In the genomic region with DNA sequence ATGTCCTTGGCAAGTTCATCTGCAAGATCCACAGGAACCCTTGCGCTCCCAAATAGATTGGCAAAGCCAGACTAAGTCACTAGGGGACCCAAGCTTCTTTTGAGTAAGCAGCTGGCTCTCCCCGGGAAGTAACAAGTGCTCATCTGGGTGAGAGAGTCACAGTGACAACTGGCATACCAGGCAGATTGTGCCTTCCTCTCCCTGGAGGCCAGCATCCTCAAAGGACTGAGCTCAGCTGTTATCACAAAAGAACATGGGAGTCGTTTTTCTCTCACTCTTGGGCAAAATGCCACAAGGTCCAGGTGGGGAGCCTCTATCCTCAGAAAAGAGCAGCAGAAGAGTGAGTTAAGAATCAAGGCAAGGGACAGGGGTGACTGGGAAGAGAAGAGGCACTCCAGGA, we compare ENCODE assay signal across 31 mouse cellular contexts. TPM values are rescaled to one million over a fixed set of nuclear protein-coding genes. Genes with fewer than 3 reads are reported as not detected.
A peak's percentile ranks its signal among the peaks of the same experiment; 100 is the strongest.
DNase-seq lines count a peak whose midpoint lies in the region; ATAC-seq lines count a peak whose summit lies in the region.
"Had no signal": no experiment of that assay in that cellular context is flagged by ENCODE, and none has a peak within 500 bp of the region (broad histone marks: within the 10 kb centered on the region; RNA-seq: fewer than 3 reads in every experiment).

No protein-coding gene starts in this region.

- no peaks in the 10 kb centered on the region for H3K9me3 ChIP-seq in hindbrain, embryonic 16.5 days (ENCODE audit: control insufficient read depth, low read length)
- H3K9me3 ChIP-seq in hindbrain, embryonic 10.5 days, result no peaks in the 10 kb centered on the region
- no peaks in the 10 kb centered on the region for H3K9me3 ChIP-seq in neural tube, embryonic 14.5 days (ENCODE audit: control insufficient read depth, low read length)
- H3K9me3 ChIP-seq in neural tube, embryonic 15.5 days (replicated peaks), result no peaks in the 10 kb centered on the region
- H3K9me3 ChIP-seq: embryonic facial prominence, embryonic 12.5 days; heart, embryonic 10.5 days; intestine, embryonic 15.5 days had no signal

- peak; percentile 73 for ATAC-seq in hindbrain, embryonic 16.5 days
- peak; percentile 75 for ATAC-seq in neural tube, embryonic 14.5 days (ENCODE audit: low read depth)
- ATAC-seq in neural tube, embryonic 15.5 days (ENCODE audit: low FRiP score), result 0 out of 2 replicates have a peak, but pooled peaks have one; percentile 41
- no peak for ATAC-seq in megakaryocyte-erythroid progenitor cell, adult 5-6 weeks (replicated peaks; ENCODE audit: low FRiP score, low TSS enrichment, poor library complexity, severe bottlenecking)
- ATAC-seq: intestine, embryonic 15.5 days; liver, postnatal 0 days had no signal

- H3K9ac ChIP-seq in hindbrain, embryonic 16.5 days (ENCODE audit: low read depth, low read length), result no peak overlapping the region
- no peak overlapping the region for H3K9ac ChIP-seq in neural tube, embryonic 14.5 days (replicated peaks; ENCODE audit: low read depth, low read length)
- H3K9ac ChIP-seq in neural tube, embryonic 15.5 days (replicated peaks), result no peak overlapping the region
- H3K9ac ChIP-seq: embryonic facial prominence, embryonic 12.5 days; intestine, embryonic 15.5 days; liver, postnatal 0 days had no signal

- H3K27me3 ChIP-seq in hindbrain, embryonic 16.5 days (replicated peaks; ENCODE audit: control insufficient read depth, insufficient read depth, low read length), result no peaks in the 10 kb centered on the region
- H3K27me3 ChIP-seq in hindbrain, embryonic 10.5 days (ENCODE audit: insufficient read depth, poor library complexity, severe bottlenecking), result no peaks in the 10 kb centered on the region
- H3K27me3 ChIP-seq in neural tube, embryonic 14.5 days (ENCODE audit: control insufficient read depth, insufficient read depth, low read length), result no peaks in the 10 kb centered on the region
- H3K27me3 ChIP-seq in neural tube, embryonic 15.5 days (replicated peaks), result no peaks in the 10 kb centered on the region
- H3K27me3 ChIP-seq: embryonic facial prominence, embryonic 12.5 days; intestine, embryonic 15.5 days had no signal

- 0 out of 2 replicates have a peak, but pooled peaks cover 6% of the 10 kb centered on the region for H3K4me1 ChIP-seq in hindbrain, embryonic 16.5 days (ENCODE audit: control insufficient read depth, insufficient read depth, low read depth, low read length)
- H3K4me1 ChIP-seq in hindbrain, embryonic 10.5 days (replicated peaks), result no peaks in the 10 kb centered on the region
- peaks cover 5% of the 10 kb centered on the region; the same call in 1 of the 2 replicates for H3K4me1 ChIP-seq in neural tube, embryonic 14.5 days (ENCODE audit: control insufficient read depth, insufficient read depth, low read length)
- H3K4me1 ChIP-seq in neural tube, embryonic 15.5 days, result no peaks in the 10 kb centered on the region
- H3K4me1 ChIP-seq: embryonic facial prominence, embryonic 12.5 days; heart, embryonic 10.5 days; intestine, embryonic 15.5 days had no signal

- no peak overlapping the region for H3K4me3 ChIP-seq in hindbrain, embryonic 16.5 days (ENCODE audit: low read length)
- no peak overlapping the region for H3K4me3 ChIP-seq in hindbrain, embryonic 10.5 days
- no peak overlapping the region for H3K4me3 ChIP-seq in neural tube, embryonic 14.5 days (ENCODE audit: low read depth, low read length)
- H3K4me3 ChIP-seq in neural tube, embryonic 15.5 days (replicated peaks), result no peak overlapping the region
- H3K4me3 ChIP-seq: embryonic facial prominence, embryonic 12.5 days; heart, embryonic 10.5 days; intestine, embryonic 15.5 days had no signal

- no peaks in the 10 kb centered on the region for H3K36me3 ChIP-seq in hindbrain, embryonic 16.5 days (ENCODE audit: control insufficient read depth, insufficient read depth, low read length)
- no peaks in the 10 kb centered on the region for H3K36me3 ChIP-seq in hindbrain, embryonic 10.5 days
- H3K36me3 ChIP-seq in neural tube, embryonic 14.5 days (ENCODE audit: control insufficient read depth, insufficient read depth, low read length), result no peaks in the 10 kb centered on the region
- H3K36me3 ChIP-seq in neural tube, embryonic 15.5 days, result no peaks in the 10 kb centered on the region
- H3K36me3 ChIP-seq: embryonic facial prominence, embryonic 12.5 days; heart, embryonic 10.5 days; intestine, embryonic 15.5 days had no signal

- peak; percentile 20 to 22 for DNase-seq in cerebellum, postnatal 14 days
- no peak for DNase-seq in cerebellum, postnatal 36 days
- no peak for DNase-seq in hindbrain, embryonic 10.5 days (ENCODE audit: low spot score)
- DNase-seq in neural tube, embryonic 10.5 days (ENCODE audit: extremely low spot score, low spot score), result no peak
- DNase-seq: adrenal gland, postnatal 10 days; cerebellum, adult 9-10 months; heart, postnatal 4 days; kidney, adult 8-10 months; kidney, postnatal 10 days; liver, postnatal 0 days; lung, postnatal 10 days; thymus, adult 18-20 months; thymus, postnatal 36 days had no signal

- no peak overlapping the region for H3K27ac ChIP-seq in hindbrain, embryonic 16.5 days (ENCODE audit: low read depth, low read length)
- H3K27ac ChIP-seq in hindbrain, embryonic 10.5 days, result no peak overlapping the region
- H3K27ac ChIP-seq in neural tube, embryonic 14.5 days (ENCODE audit: low read depth, low read length), result no peak overlapping the region
- H3K27ac ChIP-seq in neural tube, embryonic 15.5 days (replicated peaks), result no peak overlapping the region
- H3K27ac ChIP-seq: embryonic facial prominence, embryonic 12.5 days; heart, embryonic 10.5 days; intestine, embryonic 15.5 days had no signal

- 24% methylated on average over 3 of the region's 3 CpGs for WGBS in hindbrain, embryonic 16.5 days
- 29% methylated on average over 3 of the region's 3 CpGs for WGBS in hindbrain, embryonic 10.5 days
- 36% methylated on average over 3 of the region's 3 CpGs for WGBS in neural tube, embryonic 14.5 days
- 19% methylated on average over 3 of the region's 3 CpGs for WGBS in neural tube, embryonic 15.5 days

- no peak overlapping the region for H3K4me2 ChIP-seq in hindbrain, embryonic 16.5 days (ENCODE audit: low read length)
- no peak overlapping the region for H3K4me2 ChIP-seq in neural tube, embryonic 14.5 days (ENCODE audit: low read depth, low read length)
- no peak overlapping the region for H3K4me2 ChIP-seq in neural tube, embryonic 15.5 days
- H3K4me2 ChIP-seq: embryonic facial prominence, embryonic 12.5 days; intestine, embryonic 15.5 days; liver, embryonic 11.5 days had no signal

RNA-seq across cellular contexts. Expression of gene Ccser2, which starts 37.3 kb away (rescaled TPM):
- 104 and 108 TPM in 2 replicates for polyA plus RNA-seq in hindbrain, embryonic 16.5 days (2015; fragmentation: Nextera tagmentation; extraction: Ambion mirVana)
- polyA plus RNA-seq in hindbrain, embryonic 10.5 days (2016; fragmentation: Nextera tagmentation; extraction: Ambion mirVana), result 33.5 and 34.9 TPM in 2 replicates
- polyA plus RNA-seq in neural tube, embryonic 14.5 days (2014; fragmentation: Nextera tagmentation; extraction: Ambion mirVana), result 98.0 and 105 TPM in 2 replicates
- 89.7 and 97.4 TPM in 2 replicates for polyA plus RNA-seq in neural tube, embryonic 15.5 days (2015; fragmentation: Nextera tagmentation; extraction: Ambion mirVana)
- 3.7 and 6.5 TPM in 2 replicates for total RNA-seq in megakaryocyte-erythroid progenitor cell, adult 5-6 weeks (2014; fragmentation: Nextera tagmentation)
- total RNA-seq in megakaryocyte-erythroid progenitor cell, adult 5-6 weeks (2017), result 5.9 and 7.6 TPM in 2 replicates

RNA-seq across cellular contexts. Expression of gene Rgr, which starts 42.9 kb away (rescaled TPM):
- not detected in 2 replicates for polyA plus RNA-seq in hindbrain, embryonic 16.5 days (2015; fragmentation: Nextera tagmentation; extraction: Ambion mirVana)
- not detected in 2 replicates for polyA plus RNA-seq in hindbrain, embryonic 10.5 days (2016; fragmentation: Nextera tagmentation; extraction: Ambion mirVana)
- not detected in 2 replicates for polyA plus RNA-seq in neural tube, embryonic 14.5 days (2014; fragmentation: Nextera tagmentation; extraction: Ambion mirVana)
- not detected in 2 replicates for polyA plus RNA-seq in neural tube, embryonic 15.5 days (2015; fragmentation: Nextera tagmentation; extraction: Ambion mirVana)
- not detected in 2 replicates for total RNA-seq in megakaryocyte-erythroid progenitor cell, adult 5-6 weeks (2014; fragmentation: Nextera tagmentation)
- not detected in 2 replicates for total RNA-seq in megakaryocyte-erythroid progenitor cell, adult 5-6 weeks (2017)
- total RNA-seq: adrenal gland, postnatal 10 days; gastrocnemius, adult 8-10 months; granulocyte monocyte progenitor cell, adult 5-6 weeks; heart, postnatal 4 days; layer of hippocampus, adult 18-20 months; layer of hippocampus, postnatal 14 days; left cerebral cortex, adult 8-10 months; megakaryocyte progenitor cell, adult 5-6 weeks had no signal
- polyA plus RNA-seq: embryonic facial prominence, embryonic 12.5 days; heart, embryonic 10.5 days; heart, embryonic 16.5 days; intestine, embryonic 15.5 days; limb, embryonic 11.5 days; liver, embryonic 11.5 days; liver, postnatal 0 days; small intestine, adult 2 months; stomach, embryonic 16.5 days had no signal

RNA-seq across cellular contexts. Expression of gene Lrit1, which starts 48.8 kb away (rescaled TPM):
- polyA plus RNA-seq in hindbrain, embryonic 16.5 days (2015; fragmentation: Nextera tagmentation; extraction: Ambion mirVana), result not detected in 2 replicates
- polyA plus RNA-seq in hindbrain, embryonic 10.5 days (2016; fragmentation: Nextera tagmentation; extraction: Ambion mirVana), result not detected in 2 replicates
- polyA plus RNA-seq in neural tube, embryonic 14.5 days (2014; fragmentation: Nextera tagmentation; extraction: Ambion mirVana), result not detected in 2 replicates
- not detected in 2 replicates for polyA plus RNA-seq in neural tube, embryonic 15.5 days (2015; fragmentation: Nextera tagmentation; extraction: Ambion mirVana)
- total RNA-seq in megakaryocyte-erythroid progenitor cell, adult 5-6 weeks (2014; fragmentation: Nextera tagmentation), result not detected in 2 replicates
- total RNA-seq in megakaryocyte-erythroid progenitor cell, adult 5-6 weeks (2017), result not detected in 2 replicates
- total RNA-seq: gastrocnemius, adult 8-10 months; granulocyte monocyte progenitor cell, adult 5-6 weeks; heart, postnatal 4 days; layer of hippocampus, adult 18-20 months; layer of hippocampus, postnatal 14 days; megakaryocyte progenitor cell, adult 5-6 weeks had no signal
- polyA plus RNA-seq: embryonic facial prominence, embryonic 12.5 days; heart, embryonic 10.5 days; heart, embryonic 16.5 days; intestine, embryonic 15.5 days; limb, embryonic 11.5 days; liver, embryonic 11.5 days; small intestine, adult 2 months; stomach, embryonic 16.5 days had no signal

Comparison
In these comparisons a context has a peak if more than half of its experiments do, and no peak if none do; other contexts are left out.
1. DNase-seq: peak in cerebellum, postnatal 14 days (2 of 2); none in cerebellum, postnatal 36 days (0 of 2), hindbrain, embryonic 10.5 days (single experiment) and neural tube, embryonic 10.5 days (single experiment).